Mouse (Mus musculus) C2C12 (cell line): Measurements from ENCODE around the gene Casz1. TPM values are rescaled to one million over a fixed set of nuclear protein-coding genes. Genes with fewer than 3 reads are reported as not detected.

Experiments used
- H3K27me3 ChIP-seq: one replicate; pipeline ENCODE4 v1.6.1; 2011; ENCODE audit not compliant: control insufficient read depth, insufficient read depth, insufficient read length
- H3K36me3 ChIP-seq: one replicate; pipeline ENCODE4 v1.6.1; 2011; ENCODE audit not compliant: control insufficient read depth, insufficient read depth
- H3K4me3 ChIP-seq: one replicate; pipeline ENCODE4 v1.5.1; 2011; ENCODE audit warnings: mild to moderate bottlenecking, control low read depth; ENCODE audit not compliant: poor library complexity, insufficient read depth, severe bottlenecking
- H3K79me2 ChIP-seq: one replicate; pipeline ENCODE4 v1.6.1; 2011; ENCODE audit not compliant: control insufficient read depth, insufficient read depth
- H3K79me3 ChIP-seq: one replicate; pipeline ENCODE4 v1.6.1; 2011; ENCODE audit warnings: low read depth, control low read depth
- H3ac ChIP-seq: one replicate; pipeline ENCODE3; 2011; ENCODE audit warnings: low read depth; ENCODE audit not compliant: control insufficient read depth, insufficient read length
- CEBPB ChIP-seq: IDR thresholded peaks from one replicate; pipeline ENCODE4 v1.6.1; 2011; ENCODE audit warnings: low read depth, mild to moderate bottlenecking, control low read depth, moderate library complexity
- CTCF ChIP-seq: IDR thresholded peaks from one replicate; pipeline ENCODE4 v1.5.1; 2011; ENCODE audit not compliant: control insufficient read depth, insufficient read depth, insufficient read length
- FOSL1 ChIP-seq: IDR thresholded peaks from one replicate; pipeline ENCODE4 v1.8.0; 2011; ENCODE audit warnings: mild to moderate bottlenecking, low read length; ENCODE audit not compliant: poor library complexity, insufficient read depth, severe bottlenecking
- MAX ChIP-seq: IDR thresholded peaks from one replicate; pipeline ENCODE4 v1.6.1; 2011; ENCODE audit warnings: mild to moderate bottlenecking, control low read depth
- MYOD1 ChIP-seq: IDR thresholded peaks from one replicate; pipeline ENCODE4 v1.6.1; 2011; ENCODE audit warnings: low read depth; ENCODE audit not compliant: control insufficient read depth, insufficient read length
- MYOG ChIP-seq: IDR thresholded peaks from one replicate; pipeline ENCODE4 v1.6.1; 2011; ENCODE audit not compliant: control insufficient read depth, insufficient read length; ENCODE audit errors: extremely low read depth
- USF1 ChIP-seq: IDR thresholded peaks from one replicate; pipeline ENCODE4 v1.6.1; 2011; ENCODE audit warnings: low read depth, mild to moderate bottlenecking, control low read depth, moderate library complexity
- polyA plus RNA-seq: library from polyadenylated mRNA; unstranded; fragments of >200 nt; fragmentation: generic; extraction: Trizol; gene quantifications from one replicate; pipeline ENCODE4 v1.2.1, GENCODE M21; 2012; ENCODE audit warnings: missing spikeins

Casz1 gene
- polyA plus RNA-seq, 1 experiment, result 0.07 TPM

DNA sequence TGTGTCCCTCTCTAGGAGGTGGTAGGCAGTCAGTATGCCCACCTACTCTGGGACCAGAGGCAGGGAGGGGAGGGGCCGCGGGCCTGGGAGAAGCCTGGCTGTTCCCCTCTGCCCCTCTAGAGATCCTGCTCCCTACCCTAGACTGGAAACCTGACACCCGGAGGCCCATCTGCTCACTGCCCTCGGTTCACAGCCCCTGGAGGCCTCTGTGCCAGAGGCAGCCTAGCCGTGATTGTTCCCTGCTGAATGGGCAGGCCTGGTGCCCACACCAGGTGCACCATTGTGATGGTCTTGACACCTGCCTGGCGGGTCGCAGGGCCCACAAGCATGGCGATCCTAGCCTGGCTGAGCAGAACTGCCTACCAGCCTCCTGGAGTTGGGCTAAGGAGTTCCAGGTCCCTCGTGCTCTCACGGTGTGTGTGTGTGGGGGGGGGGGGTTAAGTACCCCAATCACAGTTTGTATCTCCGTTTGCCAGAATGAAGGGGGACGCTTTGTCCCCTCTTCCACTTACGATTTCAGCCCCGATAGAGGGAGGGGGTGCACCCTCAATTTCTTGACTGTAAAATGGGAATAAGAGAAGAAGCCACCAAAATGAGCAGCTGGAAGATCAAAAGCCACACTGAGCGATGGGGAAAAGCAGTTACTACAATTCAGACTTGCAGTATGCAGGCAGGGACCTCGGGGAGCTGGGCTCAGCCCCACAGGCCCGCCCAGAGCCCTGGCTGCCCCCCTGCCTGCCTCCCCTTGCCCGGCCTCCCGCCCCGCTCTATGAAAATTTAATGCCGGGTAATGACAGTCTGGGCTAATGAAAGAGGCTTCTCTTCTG is 33.4 kb upstream of the Casz1 start:
- Histone ChIP-seq H3K36me3 (no peaks in the 10 kb centered on the region), H3ac (no peak overlapping the region), H3K27me3 (peaks cover 20% of the 10 kb centered on the region), H3K4me3 (no peak overlapping the region), H3K79me3 (no peaks in the 10 kb centered on the region), H3K79me2 (no peaks in the 10 kb centered on the region)
- TF ChIP-seq MYOG (no peak), USF1 (no peak), FOSL1 (no peak), CTCF (no peak), CEBPB (no peak), MYOD1 (no peak), MAX (no peak)

DNA sequence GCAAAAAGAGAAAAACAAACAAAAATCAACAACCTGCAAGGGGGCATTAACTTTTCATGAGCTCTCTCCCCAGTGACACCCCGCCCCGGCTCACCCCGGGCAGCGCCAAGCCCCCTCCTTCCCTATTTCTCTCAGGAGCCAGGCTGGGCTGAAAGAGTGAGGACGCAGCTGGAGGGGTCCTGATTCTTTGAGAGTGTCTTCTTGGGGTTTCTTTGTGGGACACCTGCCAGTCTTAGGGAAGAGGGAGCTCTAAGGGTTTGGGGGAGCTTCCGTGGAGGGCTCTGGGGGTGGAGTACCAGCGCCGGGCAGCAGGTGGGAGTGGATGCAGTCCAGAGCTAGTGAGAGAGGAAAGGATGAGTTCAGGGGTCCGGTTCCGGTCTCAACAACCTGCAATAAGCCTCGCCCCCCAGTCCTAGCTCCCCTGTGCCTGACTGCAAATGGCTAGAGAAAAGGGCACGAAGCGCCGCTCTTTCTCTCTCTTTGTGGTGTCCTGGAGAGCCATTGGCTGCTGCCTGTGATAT is 32.8 kb upstream of the Casz1 start:
- H3ac ChIP-seq, result no peak overlapping the region
- peaks cover 14% of the 10 kb centered on the region for H3K27me3 ChIP-seq
- no peak overlapping the region for H3K4me3 ChIP-seq
- no peaks in the 10 kb centered on the region for H3K36me3 ChIP-seq
- no peak for TF ChIP-seq USF1
- TF ChIP-seq MYOD1, result no peak
- TF ChIP-seq MYOG, result no peak
- no peak for TF ChIP-seq MAX
- no peaks in the 10 kb centered on the region for H3K79me3 ChIP-seq
- no peaks in the 10 kb centered on the region for H3K79me2 ChIP-seq

DNA sequence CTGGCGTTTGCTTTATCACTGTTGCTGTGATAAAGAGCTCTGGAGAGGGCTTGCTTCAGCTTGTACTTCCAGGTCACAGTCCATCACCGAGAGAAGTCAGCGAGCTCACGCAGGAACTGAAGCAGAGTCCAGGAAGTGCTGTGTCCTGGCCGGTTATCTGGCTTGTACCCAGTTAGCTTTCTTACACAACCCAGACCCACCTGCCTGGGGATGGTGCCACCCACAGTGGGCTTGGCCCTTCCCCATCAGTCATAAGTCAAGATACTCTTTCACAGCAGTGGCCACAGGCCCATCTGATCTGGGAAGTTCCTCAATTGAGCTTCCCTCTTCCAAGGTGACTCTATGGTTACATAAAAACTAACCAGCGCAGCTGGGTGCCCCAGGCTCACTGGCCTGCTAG is 31.6 kb upstream of the Casz1 start:
- TF ChIP-seq USF1, result no peak
- TF ChIP-seq CTCF, result no peak
- no peak for TF ChIP-seq CEBPB
- no peak for TF ChIP-seq MAX
- no peak for TF ChIP-seq MYOG
- no peak for TF ChIP-seq FOSL1
- no peak for TF ChIP-seq MYOD1
- H3ac ChIP-seq, result no peak overlapping the region
- no peaks in the 10 kb centered on the region for H3K36me3 ChIP-seq
- peaks cover 9% of the 10 kb centered on the region for H3K27me3 ChIP-seq
- H3K79me3 ChIP-seq, result no peaks in the 10 kb centered on the region
- no peaks in the 10 kb centered on the region for H3K79me2 ChIP-seq
- H3K4me3 ChIP-seq, result no peak overlapping the region

DNA sequence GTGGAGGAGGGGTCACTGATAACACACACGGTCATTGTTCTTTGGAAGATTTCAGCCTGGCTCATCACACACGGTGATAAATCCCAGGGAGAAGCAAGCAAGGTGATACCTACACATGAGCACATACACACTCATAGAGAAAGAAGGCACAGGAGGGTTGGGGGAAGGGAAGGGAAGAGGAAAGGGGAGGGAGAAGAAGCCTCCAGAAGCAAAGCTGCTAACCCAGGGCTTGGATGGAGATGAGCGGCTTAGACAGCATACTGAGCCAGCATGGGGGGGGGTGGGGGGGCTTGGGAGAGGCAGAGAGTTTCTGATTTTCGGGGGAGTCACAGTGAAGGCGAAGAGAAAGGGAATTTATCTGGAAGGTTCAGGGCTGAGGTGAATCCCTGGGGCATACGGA is 30.2 kb upstream of the Casz1 start:
- peaks cover 9% of the 10 kb centered on the region for H3K27me3 ChIP-seq

DNA sequence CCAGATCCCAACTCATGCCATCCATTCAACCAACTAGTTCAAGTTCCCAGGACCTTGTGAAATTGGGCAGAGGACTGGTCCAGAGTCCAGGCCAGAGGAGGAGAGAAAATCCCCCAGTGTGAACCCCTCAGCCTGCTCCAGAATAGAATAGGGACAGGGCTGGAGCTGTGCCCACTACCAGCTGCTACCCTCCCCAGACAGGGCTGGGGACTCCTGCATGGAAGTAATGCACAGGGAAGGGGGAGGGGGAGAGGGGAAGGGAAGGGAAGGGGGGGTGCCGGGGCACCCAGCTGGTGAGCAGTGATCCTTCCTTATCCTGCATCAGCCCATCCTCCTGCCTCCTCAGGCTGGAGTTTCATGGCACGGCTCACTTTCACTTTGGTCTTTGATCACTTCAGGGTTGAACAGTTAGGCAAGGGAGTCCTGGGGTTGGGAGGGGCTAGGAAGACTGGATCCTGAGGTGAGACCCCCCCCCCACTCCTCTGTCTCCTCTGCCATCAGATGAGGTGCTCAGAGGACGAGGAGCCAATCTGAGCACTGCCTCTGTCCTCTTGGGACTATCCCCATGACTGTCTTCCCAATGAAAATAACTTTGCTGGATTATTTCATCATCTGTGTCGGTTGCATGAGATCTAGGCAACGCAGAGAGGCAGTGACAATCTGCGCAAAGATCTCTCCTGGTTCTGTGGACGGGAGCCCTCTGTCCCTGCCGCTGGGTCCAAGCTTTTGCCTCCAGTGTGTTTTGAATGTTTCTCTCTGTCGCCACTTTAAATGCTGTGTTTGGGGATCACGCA is 28.6 kb upstream of the Casz1 start:
- Histone ChIP-seq H3K79me3 (no peaks in the 10 kb centered on the region), H3K27me3 (peaks cover 7% of the 10 kb centered on the region), H3K79me2 (no peaks in the 10 kb centered on the region), H3K4me3 (no peak overlapping the region), H3K36me3 (no peaks in the 10 kb centered on the region), H3ac (no peak overlapping the region)
- TF ChIP-seq MYOG (no peak), USF1 (no peak), CEBPB (no peak), MYOD1 (no peak), CTCF (no peak), FOSL1 (no peak), MAX (no peak)

More for the DNA sequence above, 30.2 kb upstream of the Casz1 start:
- H3K4me3 ChIP-seq, result no peak overlapping the region
- H3K79me2 ChIP-seq, result no peaks in the 10 kb centered on the region
- no peak overlapping the region for H3ac ChIP-seq
- TF ChIP-seq FOSL1 (no peak), CTCF (no peak), MAX (no peak), MYOD1 (no peak), USF1 (no peak), MYOG (no peak), CEBPB (no peak)
- H3K36me3 ChIP-seq, result no peaks in the 10 kb centered on the region
- no peaks in the 10 kb centered on the region for H3K79me3 ChIP-seq
